Mouse (Mus musculus): ENCODE data around the gene Akap2. TPM values are rescaled to one million over a fixed set of nuclear protein-coding genes. Genes with fewer than 3 reads are reported as not detected.

Akap2 gene
- total RNA-seq (2014; rRNA removed): 6.5 and 7.5 TPM in 2 replicates
- 4.2 and 6.3 TPM in 2 replicates for polyA plus RNA-seq (2012; rRNA removed)

- Histone ChIP-seq H3K79me2 (ENCODE audit: control insufficient read depth, insufficient read depth, low read length) (no peaks in the 10 kb centered on the region), H3K36me3 (ENCODE audit: control insufficient read depth, insufficient read depth, low read length) (no peaks in the 10 kb centered on the region), H3K27me3 (ENCODE audit: control insufficient read depth, insufficient read depth, low read length) (no peaks in the 10 kb centered on the region), H3K27ac (replicated peaks; ENCODE audit: insufficient read depth, low read depth, low read length) (no peak within 1 kb of the TSS), H3K9ac (ENCODE audit: low read depth, low read length) (no peak within 1 kb of the TSS), H3K4me1 (ENCODE audit: control insufficient read depth, insufficient read depth, low read length) (no peaks in the 10 kb centered on the region), H3K4me3 (ENCODE audit: insufficient read depth, low read depth, low read length) (no peak within 1 kb of the TSS)
- no peak for DNase-seq (ENCODE audit: extremely low read depth, low read depth, low spot score)
- 93% methylated on average over 9 of the region's 9 CpGs for WGBS
- no peak for TF ChIP-seq CTCF (IDR thresholded peaks at IDR 0.05; ENCODE audit: low read depth, low read length)
Observed at GRCm38 (mm10) chr4:57717354-57717753, at the start of gene Akap2. Akap2 (plus strand) TSS chr4:57717657.

- Histone ChIP-seq H3K4me1 (ENCODE audit: control insufficient read depth, insufficient read depth, low read length) (peaks cover 2% of the 10 kb centered on the region), H3K36me3 (ENCODE audit: control insufficient read depth, insufficient read depth, low read length) (no peaks in the 10 kb centered on the region), H3K4me3 (ENCODE audit: insufficient read depth, low read depth, low read length) (no peak overlapping the region), H3K27ac (replicated peaks; ENCODE audit: insufficient read depth, low read depth, low read length) (no peak overlapping the region), H3K27me3 (ENCODE audit: control insufficient read depth, insufficient read depth, low read length) (peaks cover 2% of the 10 kb centered on the region; the same call in 1 of the 2 replicates), H3K79me2 (ENCODE audit: control insufficient read depth, insufficient read depth, low read length) (no peaks in the 10 kb centered on the region), H3K9ac (ENCODE audit: low read depth, low read length) (no peak overlapping the region)
- 63% methylated on average over 7 of the region's 7 CpGs for WGBS
- TF ChIP-seq POLR2A (IDR thresholded peaks at IDR 0.05; ENCODE audit: extremely low read depth, insufficient read depth, low read length): no peak
- TF ChIP-seq CTCF (IDR thresholded peaks at IDR 0.05; ENCODE audit: low read depth, low read length): 0 out of 2 replicates have a peak, but pooled peaks have one; percentile 1
- peak; percentile 41 for DNase-seq (ENCODE audit: extremely low read depth, low read depth, low spot score)
Observed at GRCm38 (mm10) chr4:57670813-57671469, 46.5 kb upstream of the Akap2 start.

- 74% methylated on average over 4 of the region's 4 CpGs for WGBS
Observed at GRCm38 (mm10) chr4:57672541-57672940, 44.9 kb upstream of the Akap2 start.

GRCm38 (mm10) chr4:57672996-57673906 is 44.2 kb upstream of the Akap2 start:
- Histone ChIP-seq H3K4me1 (ENCODE audit: control insufficient read depth, insufficient read depth, low read length) (peaks cover 2% of the 10 kb centered on the region), H3K4me3 (ENCODE audit: insufficient read depth, low read depth, low read length) (no peak overlapping the region), H3K79me2 (ENCODE audit: control insufficient read depth, insufficient read depth, low read length) (no peaks in the 10 kb centered on the region), H3K36me3 (ENCODE audit: control insufficient read depth, insufficient read depth, low read length) (no peaks in the 10 kb centered on the region), H3K27me3 (ENCODE audit: control insufficient read depth, insufficient read depth, low read length) (peaks cover 2% of the 10 kb centered on the region; the same call in 1 of the 2 replicates), H3K27ac (replicated peaks; ENCODE audit: insufficient read depth, low read depth, low read length) (no peak overlapping the region), H3K9ac (ENCODE audit: low read depth, low read length) (no peak overlapping the region)
- 17% methylated on average over 12 of the region's 12 CpGs for WGBS
- DNase-seq (ENCODE audit: extremely low read depth, low read depth, low spot score): peak; percentile 49
- no peak for TF ChIP-seq POLR2A (IDR thresholded peaks at IDR 0.05; ENCODE audit: extremely low read depth, insufficient read depth, low read length)
- peak; percentile 98 for TF ChIP-seq CTCF (IDR thresholded peaks at IDR 0.05; ENCODE audit: low read depth, low read length)

More at GRCm38 (mm10) chr4:57672541-57672940, 44.9 kb upstream of the Akap2 start:
- TF ChIP-seq POLR2A (IDR thresholded peaks at IDR 0.05; ENCODE audit: extremely low read depth, insufficient read depth, low read length) (no peak), CTCF (IDR thresholded peaks at IDR 0.05; ENCODE audit: low read depth, low read length) (no peak)
- Histone ChIP-seq H3K79me2 (ENCODE audit: control insufficient read depth, insufficient read depth, low read length) (no peaks in the 10 kb centered on the region), H3K4me1 (ENCODE audit: control insufficient read depth, insufficient read depth, low read length) (peaks cover 2% of the 10 kb centered on the region), H3K4me3 (ENCODE audit: insufficient read depth, low read depth, low read length) (no peak overlapping the region), H3K36me3 (ENCODE audit: control insufficient read depth, insufficient read depth, low read length) (no peaks in the 10 kb centered on the region), H3K27ac (replicated peaks; ENCODE audit: insufficient read depth, low read depth, low read length) (no peak overlapping the region), H3K27me3 (ENCODE audit: control insufficient read depth, insufficient read depth, low read length) (peaks cover 2% of the 10 kb centered on the region; the same call in 1 of the 2 replicates), H3K9ac (ENCODE audit: low read depth, low read length) (no peak overlapping the region)
- DNase-seq (ENCODE audit: extremely low read depth, low read depth, low spot score): no peak

- H3K27ac ChIP-seq (replicated peaks; ENCODE audit: insufficient read depth, low read depth, low read length): peak overlapping the region; percentile 44; the same call in 1 of the 2 replicates
- H3K4me1 ChIP-seq (ENCODE audit: control insufficient read depth, insufficient read depth, low read length): peaks cover 2% of the 10 kb centered on the region
- WGBS: 72% methylated on average over 7 of the region's 7 CpGs
- TF ChIP-seq POLR2A (IDR thresholded peaks at IDR 0.05; ENCODE audit: extremely low read depth, insufficient read depth, low read length) (no peak), CTCF (IDR thresholded peaks at IDR 0.05; ENCODE audit: low read depth, low read length) (no peak)
- H3K4me3 ChIP-seq (ENCODE audit: insufficient read depth, low read depth, low read length): no peak overlapping the region
- H3K9ac ChIP-seq (ENCODE audit: low read depth, low read length): no peak overlapping the region
- DNase-seq (ENCODE audit: extremely low read depth, low read depth, low spot score): no peak
- H3K79me2 ChIP-seq (ENCODE audit: control insufficient read depth, insufficient read depth, low read length): no peaks in the 10 kb centered on the region
- peaks cover 2% of the 10 kb centered on the region; the same call in 1 of the 2 replicates for H3K27me3 ChIP-seq (ENCODE audit: control insufficient read depth, insufficient read depth, low read length)
- no peaks in the 10 kb centered on the region for H3K36me3 ChIP-seq (ENCODE audit: control insufficient read depth, insufficient read depth, low read length)
Observed at GRCm38 (mm10) chr4:57674351-57674750, 43.1 kb upstream of the Akap2 start.
